Mouse (Mus musculus): Measurements from ENCODE around the gene Tmem132d. TPM values are rescaled to one million over a fixed set of nuclear protein-coding genes. Genes with fewer than 3 reads are reported as not detected.

Tmem132d gene
- total RNA-seq, 2 experiments from 2014 or later, result 0.07 TPM; not detected in 1

- no peak for DNase-seq
- intact Hi-C loops (cut with DNase I; ENCODE audit: low total_unique reads), result no loop called here
These were observed 188.7 kb downstream of the Tmem132d start for GRCm38 (mm10) chr5:128244219-128244618.

GRCm38 (mm10) chr5:128236638-128237335 lies 196.1 kb downstream of the Tmem132d start:
- intact Hi-C loops (cut with DNase I; ENCODE audit: low total_unique reads), result no loop called here
- no peak for DNase-seq

GRCm38 (mm10) chr5:128235611-128236010 lies 197.3 kb downstream of the Tmem132d start:
- intact Hi-C loops (cut with DNase I; ENCODE audit: low total_unique reads), result no loop called here

GRCm38 (mm10) chr5:128233101-128233500 lies 199.8 kb downstream of the Tmem132d start:
- DNase-seq, result no peak
- intact Hi-C loops (cut with DNase I; ENCODE audit: low total_unique reads), result no loop called here

More at GRCm38 (mm10) chr5:128235611-128236010, 197.3 kb downstream of the Tmem132d start:
- no peak for DNase-seq

GRCm38 (mm10) chr5:128218281-128218680 lies 214.6 kb downstream of the Tmem132d start:
- intact Hi-C loops (cut with DNase I; ENCODE audit: low total_unique reads), result no loop called here
- no peak for DNase-seq

- intact Hi-C loops (cut with DNase I; ENCODE audit: low total_unique reads), result no loop called here
- DNase-seq, result no peak
These were observed 221.8 kb downstream of the Tmem132d start for GRCm38 (mm10) chr5:128211125-128211524.

GRCm38 (mm10) chr5:128205716-128206115 lies 227.2 kb downstream of the Tmem132d start:
- intact Hi-C loops (cut with DNase I; ENCODE audit: low total_unique reads), result no loop called here
- DNase-seq, result no peak

- no peak for DNase-seq
- intact Hi-C loops (cut with DNase I; ENCODE audit: low total_unique reads), result no loop called here
These were observed 228.1 kb downstream of the Tmem132d start for GRCm38 (mm10) chr5:128204685-128205320.

GRCm38 (mm10) chr5:128203879-128204581 lies 228.8 kb downstream of the Tmem132d start:
- intact Hi-C loops (cut with DNase I; ENCODE audit: low total_unique reads), result no loop called here
- DNase-seq, result no peak

- intact Hi-C loops (cut with DNase I; ENCODE audit: low total_unique reads), result no loop called here
These were observed 238.8 kb downstream of the Tmem132d start for GRCm38 (mm10) chr5:128194106-128194505.

GRCm38 (mm10) chr5:128192485-128193055 lies 240.3 kb downstream of the Tmem132d start:
- intact Hi-C loops (cut with DNase I; ENCODE audit: low total_unique reads), result no loop called here
- DNase-seq, result no peak

More at GRCm38 (mm10) chr5:128194106-128194505, 238.8 kb downstream of the Tmem132d start:
- DNase-seq, result no peak

- intact Hi-C loops (cut with DNase I; ENCODE audit: low total_unique reads), result no loop called here
- DNase-seq, result no peak
These were observed 241.2 kb downstream of the Tmem132d start for GRCm38 (mm10) chr5:128191710-128192109.

- DNase-seq, result no peak
These were observed 242.5 kb downstream of the Tmem132d start for GRCm38 (mm10) chr5:128190243-128190820.

GRCm38 (mm10) chr5:128176234-128176633 lies 256.6 kb downstream of the Tmem132d start:
- intact Hi-C loops (cut with DNase I; ENCODE audit: low total_unique reads), result no loop called here
- no peak for DNase-seq

More at GRCm38 (mm10) chr5:128190243-128190820, 242.5 kb downstream of the Tmem132d start:
- intact Hi-C loops (cut with DNase I; ENCODE audit: low total_unique reads), result no loop called here

GRCm38 (mm10) chr5:128158901-128159675 lies 273.8 kb downstream of the Tmem132d start:
- intact Hi-C loops (cut with DNase I; ENCODE audit: low total_unique reads), result no loop called here
- DNase-seq, result no peak

- intact Hi-C loops (cut with DNase I; ENCODE audit: low total_unique reads), result no loop called here
- DNase-seq, result no peak
These were observed 281.4 kb downstream of the Tmem132d start for GRCm38 (mm10) chr5:128151461-128151860.

- intact Hi-C loops (cut with DNase I; ENCODE audit: low total_unique reads), result no loop called here
These were observed 285.8 kb downstream of the Tmem132d start for GRCm38 (mm10) chr5:128146901-128147645.

GRCm38 (mm10) chr5:128144799-128145198 lies 288.1 kb downstream of the Tmem132d start:
- intact Hi-C loops (cut with DNase I; ENCODE audit: low total_unique reads), result no loop called here
- DNase-seq, result no peak

More at GRCm38 (mm10) chr5:128146901-128147645, 285.8 kb downstream of the Tmem132d start:
- no peak for DNase-seq
